Mouse (Mus musculus) embryo, embryonic 10.5 days (tissue): ENCODE measurements around the gene Zfp493.
A peak's percentile ranks its signal among the peaks of the same experiment; 100 is the strongest.
"Not testable (repeated sequence)": the region's sequence is repeated elsewhere in the genome, so short reads cannot be mapped to it uniquely, and the experiment has no call there.

ENCODE experiments used
- DNase-seq: peaks from one replicate; pipeline ENCODE4 v3.0.0-alpha.2; 2015; ENCODE audit warnings: low spot score

Zfp493 gene

DNA sequence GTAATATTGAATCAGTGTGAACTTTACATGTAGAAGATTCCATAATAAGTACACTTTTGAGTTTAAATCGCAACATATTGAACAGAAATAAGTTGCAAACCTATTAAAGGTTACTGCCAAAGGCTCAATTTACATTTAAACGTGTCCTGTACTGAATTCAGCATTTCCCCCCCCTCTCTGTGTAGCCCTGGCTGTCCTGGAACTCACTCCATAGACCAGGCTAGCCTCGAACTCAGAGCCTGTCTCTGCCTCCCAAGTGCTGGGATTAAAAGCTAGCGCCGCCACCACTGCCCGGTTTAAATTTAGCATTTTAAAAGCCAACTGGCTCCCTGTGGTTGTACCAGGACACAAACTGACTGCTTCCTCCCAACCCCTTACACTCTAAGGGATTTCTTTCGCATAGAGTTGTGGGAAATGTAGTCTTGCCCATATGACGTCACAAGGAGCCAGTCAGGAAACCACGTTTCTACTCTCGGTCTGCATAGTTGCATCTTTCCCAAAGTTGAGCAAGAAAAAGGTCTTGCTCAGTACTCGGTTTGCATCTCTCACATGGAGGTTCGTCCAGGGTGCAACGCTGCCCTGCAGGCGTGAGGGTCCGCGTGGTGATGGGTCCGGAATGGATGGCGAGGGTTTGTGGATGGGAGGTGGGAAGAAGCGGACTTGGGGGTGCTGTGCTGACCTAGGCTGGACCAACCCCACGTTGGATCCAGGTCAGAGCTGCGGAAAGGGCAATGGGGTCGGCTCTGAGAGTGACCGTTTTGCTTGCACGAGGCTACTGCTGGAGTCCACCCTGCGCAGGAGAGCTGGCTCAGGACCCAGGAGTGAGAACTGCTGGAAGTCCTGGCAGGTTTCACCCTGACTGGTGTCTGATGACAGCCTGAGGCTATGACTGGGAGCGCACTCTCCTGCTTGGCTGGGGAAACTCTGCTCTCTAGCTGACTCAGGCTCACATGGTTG is at the start of gene Zfp493:
Gene Zfp493, plus strand, starts transcription at position 429 of the 957 bp plus-strand sequence.
- DNase-seq, result peak; percentile 91

DNA sequence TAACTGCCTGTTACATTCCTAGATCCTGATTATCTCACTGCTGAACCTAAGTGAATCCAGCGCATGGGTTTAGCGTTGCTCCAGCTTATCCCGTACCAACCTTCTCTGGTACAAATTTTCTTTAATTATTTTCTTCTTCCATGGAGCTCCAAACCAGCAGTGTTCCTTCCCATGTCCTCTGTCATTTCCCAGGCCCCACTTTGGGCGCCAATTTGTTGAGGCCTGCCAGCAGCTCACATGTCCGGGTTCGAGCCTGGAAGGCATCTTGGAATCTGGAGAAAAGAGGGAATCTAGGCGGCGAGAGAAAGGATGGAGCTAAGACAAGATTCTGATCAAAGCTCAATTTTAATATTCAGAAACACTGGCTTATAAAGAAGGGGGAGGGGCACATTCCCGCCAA is 45.1 kb upstream of the Zfp493 start:
- not testable (repeated sequence) for DNase-seq

- no peak for DNase-seq
These were observed 36.6 kb upstream of the Zfp493 start for GRCm38 (mm10) chr13:67742941-67743340.

DNA sequence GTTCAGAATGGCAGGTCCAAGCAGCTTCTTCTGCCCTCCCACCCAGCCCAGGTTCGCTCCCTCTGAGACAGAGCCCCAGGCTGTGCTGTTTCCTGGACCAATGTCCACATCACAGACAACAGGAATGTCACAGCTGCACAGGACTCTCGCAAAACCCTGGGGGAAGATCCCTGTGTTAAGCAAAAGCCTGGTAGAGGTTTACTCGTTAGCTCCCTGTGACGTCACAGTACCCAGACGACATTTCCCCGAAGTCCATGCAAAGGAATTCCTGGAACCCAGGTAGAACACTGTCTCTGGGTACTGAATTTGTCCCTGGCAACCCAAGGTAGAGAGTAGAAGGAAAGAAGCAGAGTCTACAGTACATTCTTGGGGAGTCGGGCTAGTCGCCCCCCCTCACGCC is 35.6 kb upstream of the Zfp493 start:
- DNase-seq, result no peak

GRCm38 (mm10) chr13:67754333-67755306 is 24.9 kb upstream of the Zfp493 start, which contains the start of gene Zfp85:
TSS of gene Zfp85 (minus strand) at chr13:67755228.
- DNase-seq, result peak; percentile 84

DNA sequence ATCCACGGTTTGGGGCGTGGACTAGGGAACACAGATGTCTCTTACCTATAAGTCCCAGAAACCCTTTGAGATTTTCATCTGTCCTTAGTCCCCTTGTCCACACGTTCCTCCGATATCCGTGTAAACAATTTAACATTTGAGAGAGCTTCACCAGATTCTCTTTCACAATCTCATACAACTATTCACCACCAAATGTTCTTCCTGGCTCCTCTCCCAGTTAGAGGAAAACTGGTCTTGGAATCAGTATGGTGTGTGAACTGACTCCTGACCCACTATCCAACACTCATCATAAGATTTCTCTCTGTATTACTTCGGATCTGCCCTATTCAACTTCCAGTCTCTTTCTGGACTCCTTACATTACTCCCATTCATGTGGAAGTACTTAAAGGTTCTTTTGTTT is 23.7 kb upstream of the Zfp493 start:
- no peak for DNase-seq

- DNase-seq, result no peak
These were observed 19.5 kb upstream of the Zfp493 start for GRCm38 (mm10) chr13:67759966-67760365.

DNA sequence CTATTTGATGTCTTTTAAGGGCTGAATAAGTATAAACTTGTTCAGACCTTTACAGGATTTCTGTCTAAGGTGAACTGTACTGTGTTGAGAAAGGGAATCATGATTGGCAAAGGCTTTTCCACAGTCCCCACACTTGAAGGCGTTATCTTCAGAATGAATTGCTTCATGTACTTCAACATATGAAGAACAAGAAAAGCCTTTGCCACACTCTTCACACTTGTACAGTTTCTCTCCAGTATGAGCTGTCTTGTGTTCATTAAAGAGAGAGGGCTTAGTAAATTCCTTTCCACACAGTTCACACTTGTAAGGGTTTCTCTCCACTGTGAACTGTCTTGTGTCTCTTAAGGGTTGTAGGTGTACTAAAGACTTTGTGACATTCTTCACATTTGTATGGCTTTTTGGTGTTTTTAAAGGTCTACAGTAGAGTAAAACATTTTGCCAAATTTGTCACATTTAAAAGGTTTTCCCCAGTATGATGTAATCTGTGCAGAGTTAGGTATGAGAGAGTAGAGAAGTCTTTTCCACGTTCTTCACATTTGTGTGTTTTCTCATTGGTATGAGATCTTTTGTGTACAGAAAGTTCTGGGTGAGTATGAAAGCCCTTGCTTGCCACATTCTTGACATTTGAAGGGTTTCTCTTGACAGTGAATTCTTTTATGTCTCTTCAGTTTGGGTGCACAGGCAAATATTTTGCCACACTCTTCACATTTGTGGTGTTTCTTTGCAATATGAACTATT is 16.3 kb upstream of the Zfp493 start:
- no peak for DNase-seq

DNA sequence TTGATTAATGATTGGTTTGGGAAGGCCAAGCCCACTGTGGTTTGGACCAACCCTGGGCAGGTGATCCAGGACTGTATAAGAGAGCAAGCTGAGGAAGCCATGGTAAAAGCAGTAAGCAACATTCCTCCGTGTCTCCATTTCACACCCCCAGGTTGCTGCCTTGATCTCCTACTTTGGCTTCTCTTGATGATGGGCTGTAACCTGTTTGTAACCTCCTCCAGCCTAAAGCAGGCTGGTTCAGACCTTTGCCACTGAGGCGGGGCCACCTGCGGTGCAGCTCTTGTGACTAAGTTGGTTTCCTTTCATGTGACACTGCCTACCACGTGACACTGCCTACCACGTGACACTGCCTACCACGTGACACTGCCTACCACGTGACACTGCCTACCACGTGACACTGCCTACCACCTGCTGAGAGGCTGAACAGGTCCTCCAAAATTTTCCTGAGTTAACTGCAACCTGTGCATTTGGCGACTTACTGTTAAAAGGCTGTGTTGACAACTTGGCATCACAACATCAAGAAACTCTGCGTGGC is 12.5 kb downstream of the Zfp493 start:
- no peak for DNase-seq

- DNase-seq, result no peak
These were observed 19.1 kb downstream of the Zfp493 start for GRCm38 (mm10) chr13:67798618-67799017.

- not testable (repeated sequence) for DNase-seq
These were observed 19.7 kb downstream of the Zfp493 start for GRCm38 (mm10) chr13:67799151-67799550.

GRCm38 (mm10) chr13:67811651-67812210 is 32.2 kb downstream of the Zfp493 start:
- no peak for DNase-seq

- no peak for DNase-seq
These were observed 33.6 kb downstream of the Zfp493 start for GRCm38 (mm10) chr13:67812961-67813709.

- peak; percentile 90 for DNase-seq
These were observed 34.5 kb downstream of the Zfp493 start, which contains the start of gene Zfp273 for GRCm38 (mm10) chr13:67813710-67814660. TSS of gene Zfp273 (plus strand) at chr13:67813740.

DNA sequence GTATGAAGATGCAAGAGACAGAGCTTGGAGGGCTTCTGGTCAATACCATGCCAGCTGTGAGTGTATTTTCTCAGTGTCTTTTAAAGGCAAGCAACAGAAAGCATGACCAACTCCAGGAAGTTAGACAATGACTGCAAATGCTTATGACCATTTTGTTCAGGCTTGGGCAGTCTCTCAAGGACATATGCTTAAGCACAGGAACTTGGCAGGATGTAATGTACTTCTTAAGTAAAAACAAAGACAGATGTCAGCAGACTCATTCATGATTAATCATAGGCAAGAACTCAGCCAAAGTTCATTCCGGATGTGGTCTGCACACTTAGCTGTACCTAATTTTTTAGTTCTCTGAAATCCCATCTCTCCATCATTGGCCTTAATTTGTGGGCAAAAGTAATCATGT is 39.1 kb downstream of the Zfp493 start:
- no peak for DNase-seq

DNA sequence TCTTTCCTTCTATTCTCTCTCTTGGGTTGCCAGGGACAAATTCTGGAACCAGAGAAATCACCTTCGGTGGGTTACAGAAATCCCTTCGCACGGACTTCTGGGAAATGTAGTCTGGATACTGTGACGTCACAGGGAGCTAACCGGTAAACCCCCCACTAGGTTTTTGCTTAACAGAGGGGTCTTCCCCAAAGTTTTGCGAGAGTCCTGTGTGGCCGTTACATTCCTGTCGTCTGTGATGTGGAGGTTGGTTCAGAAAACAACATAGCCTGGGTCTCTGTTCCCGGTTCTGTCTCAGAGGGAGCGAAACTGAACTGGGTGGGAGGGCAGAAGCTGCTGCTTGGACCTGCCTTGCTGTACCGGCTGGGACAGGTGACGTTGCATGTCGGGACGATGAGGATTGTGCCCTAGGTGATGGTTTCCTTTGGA is 51.4 kb downstream of the Zfp493 start, which contains the start of gene Gm10037:
Gene Gm10037, plus strand, starts transcription at position 196 of the 426 bp plus-strand sequence.
- DNase-seq, result peak; percentile 89

DNA sequence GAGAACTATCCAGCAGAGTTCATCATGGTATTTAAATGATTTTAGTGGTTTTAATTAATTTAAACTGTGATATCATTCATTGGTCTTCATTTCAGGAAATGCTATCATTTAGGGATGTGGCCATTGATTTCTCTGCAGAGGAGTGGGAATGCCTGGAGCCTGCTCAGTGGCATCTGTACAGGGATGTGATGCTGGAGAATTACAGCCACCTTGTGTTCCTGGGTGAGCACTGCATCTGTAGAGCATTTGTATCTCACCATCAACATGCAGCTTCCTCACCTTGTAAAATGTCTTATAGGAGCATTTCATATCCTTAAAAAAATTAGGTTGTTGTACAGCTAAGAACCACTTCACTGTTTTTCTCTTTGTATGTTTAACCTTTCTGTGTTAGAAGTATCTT is 53.6 kb downstream of the Zfp493 start:
- DNase-seq, result not testable (repeated sequence)
